Mouse (Mus musculus) liver, postnatal 0 days (tissue): ENCODE measurements at regions not wholly inside any gene's neighbourhood (a gene's known extent, or its start where the extent isn't known, plus 50 kb on each side); places are given as distances from the start of the nearest gene placed in this dataset.

ENCODE experiments used
- CTCF ChIP-seq: sonication (generic); IDR thresholded peaks from 2 replicates; pipeline ENCODE4 v1.5.1; 2016; ENCODE audit warnings: antibody characterized with exemption, low read depth
- EP300 ChIP-seq: IDR thresholded peaks from 2 replicates; pipeline ENCODE4 v1.6.1; 2016; ENCODE audit warnings: antibody characterized with exemption, low read depth, mild to moderate bottlenecking

DNA sequence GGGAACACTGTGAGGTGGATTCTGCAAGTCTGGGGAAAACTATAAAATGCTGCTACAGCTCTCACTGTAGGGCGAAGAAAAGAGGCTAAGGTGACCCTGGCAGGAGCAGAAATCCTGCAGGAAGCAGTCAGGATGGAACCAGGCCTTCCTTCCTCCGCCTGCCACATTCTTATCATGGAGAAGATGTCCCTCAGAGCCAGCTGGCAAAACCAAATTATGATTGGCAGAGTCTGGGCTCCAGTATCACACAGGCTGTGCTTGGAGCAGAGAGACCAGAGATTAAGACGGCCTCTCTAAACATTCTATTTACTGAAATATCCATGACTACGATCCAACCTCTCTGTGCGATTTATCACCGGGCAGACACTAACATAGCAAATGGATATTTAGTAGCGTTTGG lies 92.2 kb upstream of the Max start:
- TF ChIP-seq CTCF (no peak), EP300 (no peak)
